14 mouse cellular contexts compared by ENCODE assay signal in the genomic region with DNA sequence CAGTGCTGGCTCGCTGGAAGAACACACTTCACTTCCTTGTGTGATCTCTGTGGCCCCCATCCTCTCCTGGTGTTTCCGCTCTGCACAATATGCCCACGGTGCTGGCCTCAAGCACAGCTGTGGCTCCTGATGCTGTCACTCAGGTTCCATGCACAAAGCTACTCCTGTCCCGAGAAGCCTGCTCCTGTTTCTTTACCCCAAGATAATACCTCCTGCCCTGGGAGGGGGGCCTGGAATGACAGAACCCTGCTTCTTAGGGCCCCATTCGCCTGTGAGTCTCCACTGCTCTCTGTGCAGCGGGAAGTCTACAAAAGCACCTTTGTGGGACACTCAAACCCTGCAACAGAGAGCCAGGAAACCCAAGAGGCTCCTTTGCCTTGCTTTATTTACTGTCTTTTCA.
A peak's percentile ranks its signal among the peaks of the same experiment; 100 is the strongest.
DNase-seq lines count a peak whose midpoint lies in the region; ATAC-seq lines count a peak whose summit lies in the region.
"Had no signal": no experiment of that assay in that cellular context is flagged by ENCODE, and none has a peak within 500 bp of the region (broad histone marks: within the 10 kb centered on the region; RNA-seq: fewer than 3 reads in every experiment).

No protein-coding gene starts in this region.

- H3K9me3 ChIP-seq in heart, embryonic 10.5 days: no peaks in the 10 kb centered on the region
- H3K9me3 ChIP-seq in neural tube, embryonic 11.5 days (ENCODE audit: control insufficient read depth, low read length): no peaks in the 10 kb centered on the region
- H3K9me3 ChIP-seq in hindbrain, embryonic 16.5 days (ENCODE audit: control insufficient read depth, low read length): no peaks in the 10 kb centered on the region
- H3K9me3 ChIP-seq in neural tube, embryonic 14.5 days (ENCODE audit: control insufficient read depth, low read length): no peaks in the 10 kb centered on the region

- H3K4me2 ChIP-seq in neural tube, embryonic 11.5 days (ENCODE audit: low read depth): no peak overlapping the region
- H3K4me2 ChIP-seq in hindbrain, embryonic 16.5 days (ENCODE audit: low read length): no peak overlapping the region
- H3K4me2 ChIP-seq in neural tube, embryonic 14.5 days (ENCODE audit: low read depth, low read length): no peak overlapping the region

- H3K9ac ChIP-seq in neural tube, embryonic 11.5 days (ENCODE audit: low read length): no peak overlapping the region
- H3K9ac ChIP-seq in hindbrain, embryonic 16.5 days (ENCODE audit: low read depth, low read length): peak overlapping the region; percentile 37; the same call in 1 of the 2 replicates
- H3K9ac ChIP-seq in neural tube, embryonic 14.5 days (replicated peaks; ENCODE audit: low read depth, low read length): no peak overlapping the region

- DNase-seq in heart, embryonic 10.5 days (ENCODE audit: low spot score): no peak
- DNase-seq in heart, postnatal 25 days (ENCODE audit: low spot score): no peak
- DNase-seq in neural tube, embryonic 11.5 days (ENCODE audit: low spot score): no peak
- no peak for DNase-seq in neural tube, embryonic 10.5 days (ENCODE audit: extremely low spot score, low spot score)
- DNase-seq in layer of hippocampus, postnatal 10 days (ENCODE audit: low spot score in 2 of 2): no peak
- DNase-seq in spleen, postnatal 4 days (ENCODE audit: low spot score in 2 of 2): no peak
- DNase-seq: adrenal gland, adult 8-10 months; cerebellum, adult 2 months; kidney, postnatal 10 days; liver; spleen, adult 18-20 months had no signal

- ATAC-seq in neural tube, embryonic 11.5 days (ENCODE audit: insufficient read depth, low FRiP score, low TSS enrichment): 0 out of 2 replicates have a peak, but pooled peaks have one; percentile 10
- peak; percentile 26; the same call in 1 of the 2 replicates for ATAC-seq in hindbrain, embryonic 16.5 days
- peak; percentile 20; the same call in 1 of the 2 replicates for ATAC-seq in neural tube, embryonic 14.5 days (ENCODE audit: low read depth)

- 52% methylated on average over 6 of the region's 6 CpGs for WGBS in heart, embryonic 10.5 days
- WGBS in neural tube, embryonic 11.5 days: 60% methylated on average over 6 of the region's 6 CpGs
- WGBS in hindbrain, embryonic 16.5 days: 36% methylated on average over 6 of the region's 6 CpGs
- 48% methylated on average over 6 of the region's 6 CpGs for WGBS in neural tube, embryonic 14.5 days

- H3K36me3 ChIP-seq in heart, embryonic 10.5 days: peaks cover 6% of the 10 kb centered on the region; the same call in 1 of the 2 replicates
- no peaks in the 10 kb centered on the region; the same call in 1 of the 2 replicates for H3K36me3 ChIP-seq in neural tube, embryonic 11.5 days (ENCODE audit: control insufficient read depth, insufficient read depth, low read length)
- H3K36me3 ChIP-seq in hindbrain, embryonic 16.5 days (ENCODE audit: control insufficient read depth, insufficient read depth, low read length): no peaks in the 10 kb centered on the region
- H3K36me3 ChIP-seq in neural tube, embryonic 14.5 days (ENCODE audit: control insufficient read depth, insufficient read depth, low read length): no peaks in the 10 kb centered on the region

- peak overlapping the region; percentile 72 for H3K27ac ChIP-seq in heart, embryonic 10.5 days
- H3K27ac ChIP-seq in neural tube, embryonic 11.5 days (ENCODE audit: low read depth, low read length): no peak overlapping the region
- peak overlapping the region; percentile 69 for H3K27ac ChIP-seq in hindbrain, embryonic 16.5 days (ENCODE audit: low read depth, low read length)
- no peak overlapping the region for H3K27ac ChIP-seq in neural tube, embryonic 14.5 days (ENCODE audit: low read depth, low read length)

- no peak overlapping the region for H3K4me3 ChIP-seq in heart, embryonic 10.5 days
- H3K4me3 ChIP-seq in neural tube, embryonic 11.5 days (ENCODE audit: low read depth, low read length): no peak overlapping the region
- H3K4me3 ChIP-seq in hindbrain, embryonic 16.5 days (ENCODE audit: low read length): no peak overlapping the region
- no peak overlapping the region for H3K4me3 ChIP-seq in neural tube, embryonic 14.5 days (ENCODE audit: low read depth, low read length)
- H3K4me3 ChIP-seq: erythroblast, embryonic 14.5 days had no signal

- H3K4me1 ChIP-seq in heart, embryonic 10.5 days: peaks cover 77% of the 10 kb centered on the region
- H3K4me1 ChIP-seq in neural tube, embryonic 11.5 days (ENCODE audit: control insufficient read depth, insufficient read depth, low read length): peaks cover 15% of the 10 kb centered on the region
- peaks cover 46% of the 10 kb centered on the region for H3K4me1 ChIP-seq in hindbrain, embryonic 16.5 days (ENCODE audit: control insufficient read depth, insufficient read depth, low read depth, low read length)
- H3K4me1 ChIP-seq in neural tube, embryonic 14.5 days (ENCODE audit: control insufficient read depth, insufficient read depth, low read length): peaks cover 34% of the 10 kb centered on the region

- H3K27me3 ChIP-seq in heart, embryonic 10.5 days (ENCODE audit: insufficient read depth, poor library complexity, severe bottlenecking): no peaks in the 10 kb centered on the region
- H3K27me3 ChIP-seq in neural tube, embryonic 11.5 days (ENCODE audit: control insufficient read depth, insufficient read depth, low read length): no peaks in the 10 kb centered on the region
- no peaks in the 10 kb centered on the region for H3K27me3 ChIP-seq in hindbrain, embryonic 16.5 days (replicated peaks; ENCODE audit: control insufficient read depth, insufficient read depth, low read length)
- H3K27me3 ChIP-seq in neural tube, embryonic 14.5 days (ENCODE audit: control insufficient read depth, insufficient read depth, low read length): no peaks in the 10 kb centered on the region

- intact Hi-C loops in heart, postnatal 25 days (cut with DNase I): no loop called here

Comparison
In these comparisons a context has a peak if more than half of its experiments do, and no peak if none do; other contexts are left out.
1. H3K27ac ChIP-seq: peak in heart, embryonic 10.5 days (single experiment) and hindbrain, embryonic 16.5 days (single experiment); none in neural tube, embryonic 11.5 days (single experiment) and neural tube, embryonic 14.5 days (single experiment).
2. Peak in every context shown above with its lines, with median percentiles within 50 percentile points of each other: ATAC-seq.